ENCODE assay signal across 32 mouse cellular contexts in the genomic region with DNA sequence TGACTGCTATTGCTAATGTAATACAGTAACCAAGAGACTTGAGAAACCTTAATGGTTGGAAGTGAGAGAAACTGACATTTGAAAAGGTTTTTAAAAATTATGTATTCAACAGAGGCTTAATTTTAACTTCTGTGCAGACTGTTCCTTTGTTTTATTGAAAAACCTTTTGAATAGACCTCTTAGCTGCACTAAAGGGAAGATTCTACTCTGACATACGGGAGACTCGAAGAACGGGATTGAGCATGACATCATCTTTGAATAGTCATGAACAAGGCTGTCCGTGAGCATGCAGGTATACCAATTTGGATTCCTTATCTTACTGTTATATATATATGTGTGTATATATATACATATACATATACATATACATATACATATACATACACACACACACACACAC.
"Had no signal": no experiment of that assay in that cellular context is flagged by ENCODE, and none has a peak within 500 bp of the region (broad histone marks: within the 10 kb centered on the region; RNA-seq: fewer than 3 reads in every experiment).

No protein-coding gene starts in this region.

- H3K4me3 ChIP-seq: limb, embryonic 10.5 days; limb, embryonic 12.5 days; limb, embryonic 13.5 days; limb, embryonic 15.5 days; liver, embryonic 12.5 days; liver, embryonic 13.5 days; liver, embryonic 15.5 days; lung, embryonic 15.5 days; megakaryocyte, embryonic 14.5 days; midbrain, embryonic 10.5 days; midbrain, embryonic 12.5 days; midbrain, embryonic 13.5 days; midbrain, embryonic 15.5 days; myocyte; neural tube, embryonic 12.5 days had no signal

- H3K27me3 ChIP-seq: limb, embryonic 12.5 days; limb, embryonic 13.5 days; limb, embryonic 15.5 days; liver, embryonic 12.5 days; liver, embryonic 13.5 days; liver, embryonic 15.5 days; lung, embryonic 15.5 days; midbrain, embryonic 12.5 days; midbrain, embryonic 13.5 days; midbrain, embryonic 15.5 days; neural tube, embryonic 12.5 days had no signal

- H3K4me1 ChIP-seq: limb, embryonic 10.5 days; limb, embryonic 13.5 days; limb, embryonic 15.5 days; liver, embryonic 12.5 days; liver, embryonic 13.5 days; liver, embryonic 15.5 days; lung, embryonic 15.5 days; megakaryocyte, embryonic 14.5 days; midbrain, embryonic 10.5 days; midbrain, embryonic 12.5 days; midbrain, embryonic 13.5 days; midbrain, embryonic 15.5 days; neural tube, embryonic 12.5 days had no signal

- H3K36me3 ChIP-seq: limb, embryonic 10.5 days; limb, embryonic 12.5 days; limb, embryonic 13.5 days; limb, embryonic 15.5 days; liver, embryonic 12.5 days; liver, embryonic 13.5 days; liver, embryonic 15.5 days; lung, embryonic 15.5 days; midbrain, embryonic 10.5 days; midbrain, embryonic 12.5 days; midbrain, embryonic 13.5 days; midbrain, embryonic 15.5 days; neural tube, embryonic 12.5 days had no signal

- H3K27ac ChIP-seq: limb, embryonic 10.5 days; limb, embryonic 12.5 days; limb, embryonic 13.5 days; limb, embryonic 15.5 days; liver, embryonic 12.5 days; liver, embryonic 13.5 days; liver, embryonic 14.5 days; liver, embryonic 15.5 days; lung, embryonic 15.5 days; macrophage; midbrain, embryonic 10.5 days; midbrain, embryonic 12.5 days; midbrain, embryonic 13.5 days; midbrain, embryonic 15.5 days; neural tube, embryonic 12.5 days had no signal

- H3K9me3 ChIP-seq: limb, embryonic 10.5 days; limb, embryonic 12.5 days; limb, embryonic 13.5 days; limb, embryonic 15.5 days; liver, embryonic 12.5 days; liver, embryonic 13.5 days; liver, embryonic 15.5 days; lung, embryonic 15.5 days; megakaryocyte, embryonic 14.5 days; midbrain, embryonic 10.5 days; midbrain, embryonic 12.5 days; midbrain, embryonic 13.5 days; midbrain, embryonic 15.5 days; neural tube, embryonic 12.5 days had no signal

- DNase-seq: left cerebral cortex, postnatal 4 days; liver; liver, embryonic 13.5 days; liver, postnatal 0 days; lung, adult 18-20 months; lung, adult 2 months; lung, embryonic 14.5 days; lung, postnatal 10 days; lung, postnatal 14 days; lung, postnatal 36 days; lung, postnatal 4 days; midbrain, embryonic 14.5 days had no signal

- H3K9ac ChIP-seq: limb, embryonic 12.5 days; limb, embryonic 13.5 days; limb, embryonic 15.5 days; liver, embryonic 12.5 days; liver, embryonic 13.5 days; liver, embryonic 14.5 days; liver, embryonic 15.5 days; liver, postnatal 0 days; lung, embryonic 14.5 days; lung, embryonic 15.5 days; midbrain, embryonic 12.5 days; midbrain, embryonic 13.5 days; midbrain, embryonic 15.5 days; neural tube, embryonic 12.5 days had no signal

- H3K4me2 ChIP-seq: limb, embryonic 12.5 days; limb, embryonic 13.5 days; limb, embryonic 15.5 days; liver, embryonic 11.5 days; liver, embryonic 12.5 days; liver, embryonic 13.5 days; liver, embryonic 15.5 days; lung, embryonic 14.5 days; lung, embryonic 15.5 days; midbrain, embryonic 11.5 days; midbrain, embryonic 12.5 days; midbrain, embryonic 13.5 days; midbrain, embryonic 15.5 days; neural tube, embryonic 12.5 days had no signal

- ATAC-seq: liver, embryonic 12.5 days; liver, postnatal 0 days; lung, postnatal 0 days; midbrain, embryonic 13.5 days; midbrain, embryonic 15.5 days; midbrain, embryonic 16.5 days had no signal
